Mouse (Mus musculus): ENCODE data around the gene Eif2b3.

DNA sequence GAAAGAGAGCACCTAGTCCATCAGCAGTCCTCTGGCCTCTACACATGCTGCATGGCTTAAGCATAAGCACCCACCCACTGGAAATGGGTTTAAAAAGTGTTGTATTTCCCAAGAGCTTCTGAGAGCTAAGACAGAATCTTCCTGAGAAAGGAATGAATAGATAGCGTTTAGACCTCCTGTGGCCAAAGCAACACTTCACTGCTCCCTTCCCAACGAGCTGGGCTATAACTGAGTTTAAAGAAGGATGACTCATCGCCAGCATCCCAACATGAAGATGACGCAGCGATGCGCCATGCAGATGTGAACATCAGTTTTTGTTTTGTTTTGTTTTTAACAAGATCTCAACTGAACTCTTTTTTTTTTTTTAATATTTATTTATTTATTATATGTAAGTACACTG is 5.6 kb upstream of the Eif2b3 start:
- TF ChIP-seq CTCF (conservative IDR thresholded peaks at IDR 0.05; ENCODE audit: low read length) (no peak), POU5F1 (IDR thresholded peaks at IDR 0.05; ENCODE audit: borderline replicate concordance, low read length) (no peak), NANOG (IDR thresholded peaks at IDR 0.05; ENCODE audit: borderline replicate concordance, low read length) (no peak)
